Comparison of ENCODE assay signal across 14 mouse cellular contexts in genomic region chr8:12041662-12042061, GRCm38 (mm10).
DNase-seq lines count a peak whose midpoint lies in the region; ATAC-seq and TF ChIP-seq lines count a peak whose summit lies in the region.
"Had no signal": no experiment of that assay in that cellular context is flagged by ENCODE, and none has a peak within 500 bp of the region (broad histone marks: within the 10 kb centered on the region; RNA-seq: fewer than 3 reads in every experiment).

No protein-coding gene starts in this region.

- no peaks in the 10 kb centered on the region for H3K36me3 ChIP-seq in liver, adult 2 months (ENCODE audit: control insufficient read depth, insufficient read depth, low read length)
- H3K36me3 ChIP-seq in liver, embryonic 11.5 days (ENCODE audit: control insufficient read depth, insufficient read depth, low read length) = no peaks in the 10 kb centered on the region
- H3K36me3 ChIP-seq: hindbrain, embryonic 13.5 days; limb, embryonic 10.5 days; midbrain, embryonic 12.5 days had no signal

- no peaks in the 10 kb centered on the region for H3K9me3 ChIP-seq in liver, embryonic 11.5 days (ENCODE audit: control insufficient read depth, low read length)
- H3K9me3 ChIP-seq: hindbrain, embryonic 13.5 days; limb, embryonic 10.5 days; midbrain, embryonic 12.5 days had no signal

- no peak overlapping the region for H3K4me2 ChIP-seq in liver, embryonic 11.5 days
- H3K4me2 ChIP-seq: hindbrain, embryonic 13.5 days; midbrain, embryonic 12.5 days had no signal

- H3K4me1 ChIP-seq in liver, adult 2 months (ENCODE audit: control insufficient read depth, insufficient read depth, low read length) = no peaks in the 10 kb centered on the region; the same call in 1 of the 2 replicates
- no peaks in the 10 kb centered on the region for H3K4me1 ChIP-seq in liver, embryonic 11.5 days (replicated peaks; ENCODE audit: control insufficient read depth, insufficient read depth, low read length)
- H3K4me1 ChIP-seq in lung, adult 2 months (ENCODE audit: control insufficient read depth, insufficient read depth, low read length) = peaks cover 10% of the 10 kb centered on the region; the same call in 1 of the 2 replicates
- H3K4me1 ChIP-seq: midbrain, embryonic 12.5 days had no signal

- WGBS in liver, adult 2 months = 48% methylated on average over 6 of the region's 6 CpGs
- WGBS in liver, embryonic 11.5 days = 48% methylated on average over 6 of the region's 6 CpGs
- WGBS in lung, adult 2 months = 43% methylated on average over 6 of the region's 6 CpGs

- DNase-seq in adrenal gland, postnatal 14 days = peak; percentile 7
- no peak for DNase-seq in adrenal gland, adult 2 months
- peak; percentile 16 for DNase-seq in liver, adult 2 months (ENCODE audit: extremely low read depth, low read depth, low spot score)
- DNase-seq in liver, embryonic 11.5 days (ENCODE audit: low spot score) = no peak
- DNase-seq in lung, adult 2 months = peak; percentile 11
- DNase-seq in frontal cortex, postnatal 14 days (ENCODE audit: low spot score in 2 of 2) = no peak
- DNase-seq in embryo, embryonic 11 days = no peak
- DNase-seq: gastrocnemius, postnatal 36 days had no signal

- H3K27me3 ChIP-seq in liver, adult 2 months (ENCODE audit: control insufficient read depth, insufficient read depth, low read length) = no peaks in the 10 kb centered on the region
- H3K27me3 ChIP-seq in liver, embryonic 11.5 days (replicated peaks; ENCODE audit: control insufficient read depth, insufficient read depth, low read length) = no peaks in the 10 kb centered on the region

- no peaks in the 10 kb centered on the region for H3K79me2 ChIP-seq in liver, adult 2 months (ENCODE audit: control insufficient read depth, insufficient read depth, low read length)

- no peak for TF ChIP-seq CTCF in liver, adult 2 months (IDR thresholded peaks at IDR 0.05; ENCODE audit: low read depth, low read length)
- no peak for TF ChIP-seq CTCF in lung, adult 2 months (IDR thresholded peaks at IDR 0.05; ENCODE audit: insufficient read depth, low read length)

- peak overlapping the region; percentile 55; the same call in 1 of the 2 replicates for H3K27ac ChIP-seq in liver, adult 2 months (replicated peaks; ENCODE audit: insufficient read depth, low read depth, low read length)
- no peak overlapping the region for H3K27ac ChIP-seq in liver, embryonic 11.5 days (ENCODE audit: low read depth, low read length)
- H3K27ac ChIP-seq: hindbrain, embryonic 13.5 days; limb, embryonic 10.5 days; midbrain, embryonic 12.5 days had no signal

- no peak for TF ChIP-seq POLR2A in liver, adult 2 months (IDR thresholded peaks at IDR 0.05; ENCODE audit: extremely low read depth, insufficient read depth, low read length)
- no peak for TF ChIP-seq POLR2A in lung, adult 2 months (IDR thresholded peaks at IDR 0.05; ENCODE audit: borderline replicate concordance, extremely low read depth, low read depth, low read length)

- no peak overlapping the region for H3K9ac ChIP-seq in liver, adult 2 months (ENCODE audit: low read depth, low read length)
- H3K9ac ChIP-seq in liver, embryonic 11.5 days (ENCODE audit: low read depth, low read length) = no peak overlapping the region
- H3K9ac ChIP-seq: hindbrain, embryonic 13.5 days; midbrain, embryonic 12.5 days had no signal

- H3K4me3 ChIP-seq in liver, adult 2 months (ENCODE audit: insufficient read depth, low read depth, low read length) = no peak overlapping the region
- H3K4me3 ChIP-seq in liver, embryonic 11.5 days (ENCODE audit: low read depth, low read length) = no peak overlapping the region
- peak overlapping the region; percentile 8 for H3K4me3 ChIP-seq in lung, adult 2 months (replicated peaks; ENCODE audit: extremely low read depth, low read depth, low read length)
- H3K4me3 ChIP-seq: hindbrain, embryonic 13.5 days; limb, embryonic 10.5 days; midbrain, embryonic 12.5 days had no signal

- no peak; the same call in 1 of the 2 replicates for ATAC-seq in liver, embryonic 11.5 days (replicated peaks; ENCODE audit: low FRiP score)
- ATAC-seq in megakaryocyte progenitor cell, adult 5-6 weeks (replicated peaks; ENCODE audit: poor library complexity) = 0 out of 2 replicates have a peak, but pooled peaks have one; percentile 11
- ATAC-seq: forebrain, embryonic 16.5 days; Patski had no signal

Comparison
In these comparisons a context has a peak if more than half of its experiments do, and no peak if none do; other contexts are left out.
1. DNase-seq: peak in adrenal gland, postnatal 14 days (single experiment), liver, adult 2 months (single experiment) and lung, adult 2 months (single experiment); none in adrenal gland, adult 2 months (single experiment), liver, embryonic 11.5 days (single experiment), frontal cortex, postnatal 14 days (0 of 2) and embryo, embryonic 11 days (single experiment).